Mouse (Mus musculus): ENCODE measurements at regions not wholly inside any gene's neighbourhood (a gene's known extent, or its start where the extent isn't known, plus 50 kb on each side); places are given as distances from the start of the nearest gene placed in this dataset.

- no peak for TF ChIP-seq CTCF (conservative IDR thresholded peaks at IDR 0.05)
These were observed 85.2 kb downstream of the Lyplal1 start for GRCm38 (mm10) chr1:186031951-186032350.

GRCm38 (mm10) chr1:186034443-186034842, 82.7 kb downstream of the Lyplal1 start:
- no peak overlapping the region for H3K4me3 ChIP-seq
- no peak overlapping the region for H3K27ac ChIP-seq
- no peak for TF ChIP-seq CTCF (conservative IDR thresholded peaks at IDR 0.05)
- DNase-seq (ENCODE audit: low spot score in 2 of 2), result no peak

More at GRCm38 (mm10) chr1:186031951-186032350, 85.2 kb downstream of the Lyplal1 start:
- H3K4me3 ChIP-seq, result no peak overlapping the region
- no peak overlapping the region for H3K27ac ChIP-seq
- no peak for DNase-seq (ENCODE audit: low spot score in 2 of 2)
